Comparison of ENCODE assay signal across 14 mouse cellular contexts in the genomic region with DNA sequence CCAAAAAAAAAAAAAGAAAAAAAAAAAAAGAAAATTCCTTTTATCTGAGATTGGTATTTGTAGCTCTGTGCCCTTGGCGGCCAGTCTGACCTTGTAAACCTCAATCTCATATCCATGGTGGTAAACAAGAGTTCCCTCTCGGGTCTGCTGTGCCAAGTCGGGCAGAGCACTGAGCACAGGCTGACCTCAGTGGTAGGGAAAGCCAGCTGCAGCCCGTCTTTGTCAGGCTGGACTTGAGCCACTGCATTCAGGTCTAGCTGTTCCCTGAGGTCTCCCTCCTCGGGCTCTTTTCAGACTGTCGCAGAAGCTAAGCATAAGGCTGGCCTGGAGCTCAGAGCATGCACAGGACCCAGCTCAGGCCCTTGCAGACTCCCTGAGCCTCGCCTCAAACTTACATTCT. TPM values are rescaled to one million over a fixed set of nuclear protein-coding genes. Genes with fewer than 3 reads are reported as not detected.
DNase-seq lines count a peak whose midpoint lies in the region; ATAC-seq and TF ChIP-seq lines count a peak whose summit lies in the region.
"Had no signal": no experiment of that assay in that cellular context is flagged by ENCODE, and none has a peak within 500 bp of the region (broad histone marks: within the 10 kb centered on the region; RNA-seq: fewer than 3 reads in every experiment).

No protein-coding gene starts in this region.

- H3K27ac ChIP-seq in forebrain, embryonic 14.5 days (ENCODE audit: low read depth, low read length) = no peak overlapping the region
- no peak overlapping the region for H3K27ac ChIP-seq in forebrain, embryonic 10.5 days
- H3K27ac ChIP-seq in testis, adult 2 months (ENCODE audit: control insufficient read depth, insufficient read depth, low read depth, low read length) = peak overlapping the region; percentile 27; the same call in 1 of the 2 replicates
- no peak overlapping the region for H3K27ac ChIP-seq in liver, embryonic 11.5 days (ENCODE audit: low read depth, low read length)
- H3K27ac ChIP-seq: forebrain, embryonic 13.5 days; liver, embryonic 12.5 days had no signal

- DNase-seq in forebrain, embryonic 14.5 days (ENCODE audit: low spot score) = no peak
- no peak for DNase-seq in forebrain, embryonic 10.5 days (ENCODE audit: extremely low spot score, low spot score)
- peak; percentile 38 for DNase-seq in kidney, postnatal 14 days
- no peak for DNase-seq in kidney, postnatal 10 days
- peak; percentile 62 to 74 for DNase-seq in lung, adult 18-20 months
- DNase-seq in layer of hippocampus, adult 18-20 months (ENCODE audit: low spot score in 2 of 2) = no peak
- DNase-seq in liver, embryonic 11.5 days (ENCODE audit: low spot score) = no peak
- DNase-seq: cerebellum, adult 2 months had no signal

- no peaks in the 10 kb centered on the region for H3K4me1 ChIP-seq in forebrain, embryonic 14.5 days (ENCODE audit: control insufficient read depth, insufficient read depth, low read length)
- H3K4me1 ChIP-seq in forebrain, embryonic 10.5 days = peaks cover 22% of the 10 kb centered on the region
- peaks cover 14% of the 10 kb centered on the region for H3K4me1 ChIP-seq in testis, adult 2 months (ENCODE audit: control insufficient read depth, insufficient read depth, low read length)
- H3K4me1 ChIP-seq in liver, embryonic 11.5 days (replicated peaks; ENCODE audit: control insufficient read depth, insufficient read depth, low read length) = peaks cover 6% of the 10 kb centered on the region; the same call in 1 of the 2 replicates
- H3K4me1 ChIP-seq: forebrain, embryonic 13.5 days had no signal

- H3K27me3 ChIP-seq in forebrain, embryonic 14.5 days (replicated peaks; ENCODE audit: control insufficient read depth, insufficient read depth, low read length) = no peaks in the 10 kb centered on the region
- H3K27me3 ChIP-seq in forebrain, embryonic 10.5 days (ENCODE audit: poor library complexity, severe bottlenecking) = no peaks in the 10 kb centered on the region
- no peaks in the 10 kb centered on the region for H3K27me3 ChIP-seq in testis, adult 2 months (ENCODE audit: control insufficient read depth, insufficient read depth, low read length)
- no peaks in the 10 kb centered on the region for H3K27me3 ChIP-seq in liver, embryonic 11.5 days (replicated peaks; ENCODE audit: control insufficient read depth, insufficient read depth, low read length)
- H3K27me3 ChIP-seq: forebrain, embryonic 13.5 days; liver, embryonic 12.5 days had no signal

- H3K9me3 ChIP-seq in forebrain, embryonic 14.5 days (replicated peaks; ENCODE audit: control insufficient read depth, low read length) = no peaks in the 10 kb centered on the region
- no peaks in the 10 kb centered on the region for H3K9me3 ChIP-seq in forebrain, embryonic 10.5 days
- H3K9me3 ChIP-seq in liver, embryonic 11.5 days (ENCODE audit: control insufficient read depth, low read length) = no peaks in the 10 kb centered on the region
- H3K9me3 ChIP-seq: forebrain, embryonic 13.5 days; liver, embryonic 12.5 days had no signal

- 0 out of 2 replicates have a peak overlapping the region, but pooled peaks have one; percentile 13 for H3K9ac ChIP-seq in forebrain, embryonic 14.5 days (ENCODE audit: low read length)
- H3K9ac ChIP-seq in liver, embryonic 11.5 days (ENCODE audit: low read depth, low read length) = no peak overlapping the region
- H3K9ac ChIP-seq: forebrain, embryonic 13.5 days; liver, embryonic 12.5 days had no signal

- no peak for TF ChIP-seq CTCF in testis, adult 2 months (IDR thresholded peaks at IDR 0.05; ENCODE audit: control insufficient read depth, insufficient read depth, insufficient replicate concordance, low read depth, low read length)

- 88% methylated on average over 7 of the region's 7 CpGs for WGBS in forebrain, embryonic 14.5 days
- 86% methylated on average over 7 of the region's 7 CpGs for WGBS in forebrain, embryonic 10.5 days
- 68% methylated on average over 7 of the region's 7 CpGs for WGBS in liver, embryonic 11.5 days

- H3K4me2 ChIP-seq in forebrain, embryonic 14.5 days (ENCODE audit: low read length) = no peak overlapping the region
- H3K4me2 ChIP-seq in liver, embryonic 11.5 days = no peak overlapping the region
- H3K4me2 ChIP-seq: forebrain, embryonic 13.5 days; liver, embryonic 12.5 days; midbrain, embryonic 11.5 days had no signal

- no peak for ATAC-seq in forebrain, embryonic 14.5 days
- ATAC-seq in liver, embryonic 11.5 days (replicated peaks; ENCODE audit: low FRiP score) = no peak
- ATAC-seq: activated CD4-positive, CD25-positive, alpha-beta regulatory T cell, adult 4 months; forebrain, embryonic 13.5 days; liver, embryonic 12.5 days had no signal

- H3K4me3 ChIP-seq in forebrain, embryonic 14.5 days (ENCODE audit: low read depth, low read length) = no peak overlapping the region
- H3K4me3 ChIP-seq in forebrain, embryonic 10.5 days = no peak overlapping the region
- H3K4me3 ChIP-seq in testis, adult 2 months (ENCODE audit: control insufficient read depth, low read depth, low read length) = no peak overlapping the region
- no peak overlapping the region for H3K4me3 ChIP-seq in liver, embryonic 11.5 days (ENCODE audit: low read depth, low read length)
- H3K4me3 ChIP-seq: forebrain, embryonic 13.5 days; liver, embryonic 12.5 days had no signal

- peaks cover 73% of the 10 kb centered on the region for H3K36me3 ChIP-seq in forebrain, embryonic 14.5 days (ENCODE audit: control insufficient read depth, insufficient read depth, low read length)
- peaks cover 85% of the 10 kb centered on the region for H3K36me3 ChIP-seq in forebrain, embryonic 10.5 days (replicated peaks)
- peaks cover 1% of the 10 kb centered on the region for H3K36me3 ChIP-seq in testis, adult 2 months (ENCODE audit: control insufficient read depth, insufficient read depth, low read length)
- H3K36me3 ChIP-seq in liver, embryonic 11.5 days (ENCODE audit: control insufficient read depth, insufficient read depth, low read length) = peaks cover 30% of the 10 kb centered on the region

- no peak for TF ChIP-seq POLR2A in testis, adult 2 months (IDR thresholded peaks at IDR 0.05; ENCODE audit: control insufficient read depth, low read depth, low read length)

RNA-seq across cellular contexts. Expression of a gene that starts 7.9 kb away (rescaled TPM):
- polyA plus RNA-seq in forebrain, embryonic 14.5 days (2014; fragmentation: Nextera tagmentation; extraction: Ambion mirVana) = 35.8 and 42.6 TPM in 2 replicates
- 39.1 and 40.3 TPM in 2 replicates for polyA plus RNA-seq in forebrain, embryonic 10.5 days (2016; fragmentation: Nextera tagmentation; extraction: Ambion mirVana)
- polyA plus RNA-seq in testis, adult 2 months (2012; rRNA removed) = 41.8 and 43.6 TPM in 2 replicates
- total RNA-seq in layer of hippocampus, adult 18-20 months (2021) = 10 to 100 TPM; 18.3 to 19.2 TPM
- polyA plus RNA-seq in liver, embryonic 11.5 days (2014; fragmentation: Nextera tagmentation; extraction: Ambion mirVana) = 31.5 and 37.1 TPM in 2 replicates

RNA-seq across cellular contexts. Expression of a gene that starts 25.4 kb away (rescaled TPM):
- 136 and 161 TPM in 2 replicates for polyA plus RNA-seq in forebrain, embryonic 14.5 days (2014; fragmentation: Nextera tagmentation; extraction: Ambion mirVana)
- polyA plus RNA-seq in forebrain, embryonic 10.5 days (2016; fragmentation: Nextera tagmentation; extraction: Ambion mirVana) = 90.7 and 93.2 TPM in 2 replicates
- polyA plus RNA-seq in testis, adult 2 months (2012; rRNA removed) = 84.1 and 84.7 TPM in 2 replicates
- total RNA-seq in layer of hippocampus, adult 18-20 months (2021) = 10 to 100 TPM; 75.0 to 76.0 TPM
- 88.6 and 92.1 TPM in 2 replicates for polyA plus RNA-seq in liver, embryonic 11.5 days (2014; fragmentation: Nextera tagmentation; extraction: Ambion mirVana)

RNA-seq across cellular contexts. Expression of a gene that starts 41.3 kb away (rescaled TPM):
- polyA plus RNA-seq in forebrain, embryonic 14.5 days (2014; fragmentation: Nextera tagmentation; extraction: Ambion mirVana) = 29.2 and 32.8 TPM in 2 replicates
- 57.5 and 61.1 TPM in 2 replicates for polyA plus RNA-seq in forebrain, embryonic 10.5 days (2016; fragmentation: Nextera tagmentation; extraction: Ambion mirVana)
- 5.5 and 12.8 TPM in 2 replicates for polyA plus RNA-seq in testis, adult 2 months (2012; rRNA removed)
- 10 to 100 TPM; 19.5 to 22.3 TPM for total RNA-seq in layer of hippocampus, adult 18-20 months (2021)
- polyA plus RNA-seq in liver, embryonic 11.5 days (2014; fragmentation: Nextera tagmentation; extraction: Ambion mirVana) = 52.7 and 56.3 TPM in 2 replicates

RNA-seq across cellular contexts. Expression of a gene that starts 59.3 kb away (rescaled TPM):
- 4.5 and 5.9 TPM in 2 replicates for polyA plus RNA-seq in forebrain, embryonic 14.5 days (2014; fragmentation: Nextera tagmentation; extraction: Ambion mirVana)
- polyA plus RNA-seq in forebrain, embryonic 10.5 days (2016; fragmentation: Nextera tagmentation; extraction: Ambion mirVana) = 3.0 and 4.2 TPM in 2 replicates
- polyA plus RNA-seq in testis, adult 2 months (2012; rRNA removed) = 0.32 and 0.85 TPM in 2 replicates
- 1 to 10 TPM; 1.1 to 2.3 TPM for total RNA-seq in layer of hippocampus, adult 18-20 months (2021)
- polyA plus RNA-seq in liver, embryonic 11.5 days (2014; fragmentation: Nextera tagmentation; extraction: Ambion mirVana) = 6.7 and 8.5 TPM in 2 replicates
- total RNA-seq: MEL had no signal
- polyA plus RNA-seq: activated CD4-positive, CD25-positive, alpha-beta regulatory T cell, adult 4 months had no signal

Comparison
In these comparisons a context has a peak if more than half of its experiments do, and no peak if none do; other contexts are left out.
1. DNase-seq: peak in kidney, postnatal 14 days (single experiment) and lung, adult 18-20 months (2 of 2); none in forebrain, embryonic 14.5 days (single experiment), forebrain, embryonic 10.5 days (single experiment), kidney, postnatal 10 days (single experiment), layer of hippocampus, adult 18-20 months (0 of 2) and liver, embryonic 11.5 days (single experiment).